ENCODE assay signal across 8 mouse cellular contexts in the genomic region with DNA sequence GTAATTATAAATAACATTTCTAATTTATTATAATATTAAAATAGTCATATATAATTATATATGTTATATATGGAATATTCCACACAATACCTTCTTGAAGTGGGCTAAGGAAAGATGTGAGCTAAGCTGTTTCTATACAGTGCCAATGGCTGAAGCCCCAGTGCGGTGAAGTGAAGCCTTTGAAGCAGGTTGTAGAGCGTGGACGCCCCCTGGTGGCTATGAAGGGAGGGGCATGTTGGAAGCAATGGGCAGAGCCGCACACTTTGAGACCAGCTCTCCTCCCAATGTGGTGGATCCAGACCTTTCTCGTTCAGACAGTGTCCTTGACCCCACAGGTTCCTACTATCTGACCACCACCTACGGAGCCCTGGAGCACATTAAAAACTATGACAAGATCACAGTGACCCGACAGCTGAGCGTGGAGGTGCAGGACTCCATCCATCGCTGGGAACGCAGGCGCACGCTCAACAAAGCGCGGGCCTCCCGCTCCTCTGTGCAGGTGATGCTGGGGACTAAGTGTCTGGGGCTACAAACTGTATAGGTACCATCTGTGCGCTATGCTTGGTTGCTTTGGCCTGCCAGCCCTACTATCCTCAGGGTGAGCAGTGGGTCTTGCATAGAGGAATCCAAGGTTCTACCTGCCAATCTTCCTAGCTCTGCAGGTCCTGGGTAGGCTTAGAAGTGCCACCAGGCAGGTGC. TPM values are rescaled to one million over a fixed set of nuclear protein-coding genes. Genes with fewer than 3 reads are reported as not detected.
A peak's percentile ranks its signal among the peaks of the same experiment; 100 is the strongest.
DNase-seq lines count a peak whose midpoint lies in the region; ATAC-seq and TF ChIP-seq lines count a peak whose summit lies in the region.

No protein-coding gene starts in this region.

- no peak overlapping the region for H3K4me2 ChIP-seq in intestine, embryonic 15.5 days (replicated peaks)

- TF ChIP-seq CTCF in cortical plate, adult 2 months (IDR thresholded peaks at IDR 0.05; ENCODE audit: extremely low read depth, insufficient read depth, low read length) = peak; percentile 97

- TF ChIP-seq POLR2A in cortical plate, adult 2 months (IDR thresholded peaks at IDR 0.05; ENCODE audit: extremely low read depth, insufficient read depth, low read length) = no peak

- intact Hi-C loops in left cerebral cortex, postnatal 14 days (cut with DNase I) = loop anchor here (5.0 to 10.0 kb wide), 3 partner anchors 133 to 405 kb away; no protein-coding TSS in a partner anchor

- ATAC-seq in intestine, embryonic 15.5 days = peak; percentile 71

- H3K27ac ChIP-seq in cortical plate, adult 2 months (ENCODE audit: insufficient read depth, low read length) = no peak overlapping the region
- no peak overlapping the region for H3K27ac ChIP-seq in intestine, embryonic 15.5 days
- no peak overlapping the region for H3K27ac ChIP-seq in midbrain, embryonic 10.5 days (replicated peaks)

- H3K36me3 ChIP-seq in intestine, embryonic 15.5 days = no peaks in the 10 kb centered on the region; the same call in 1 of the 2 replicates
- no peaks in the 10 kb centered on the region for H3K36me3 ChIP-seq in midbrain, embryonic 10.5 days

- H3K9me3 ChIP-seq in intestine, embryonic 15.5 days = no peaks in the 10 kb centered on the region
- no peaks in the 10 kb centered on the region for H3K9me3 ChIP-seq in midbrain, embryonic 10.5 days (replicated peaks)

- no peaks in the 10 kb centered on the region for H3K4me1 ChIP-seq in cortical plate, adult 2 months (ENCODE audit: control insufficient read depth, insufficient read depth, low read length)
- H3K4me1 ChIP-seq in intestine, embryonic 15.5 days (replicated peaks) = no peaks in the 10 kb centered on the region
- no peaks in the 10 kb centered on the region for H3K4me1 ChIP-seq in midbrain, embryonic 10.5 days

- peak; percentile 77 to 93 for DNase-seq in adrenal gland, adult (ENCODE audit: inconsistent age in 2 of 2, low spot score in 1 of 2)
- DNase-seq in gastrocnemius, postnatal 10 days = peak; percentile 85
- DNase-seq in left cerebral cortex, postnatal 14 days (ENCODE audit: low spot score in 2 of 2) = peak; percentile 92 to 93
- DNase-seq in midbrain, embryonic 10.5 days (ENCODE audit: low spot score) = peak; percentile 80
- peak; percentile 72 to 81 for DNase-seq in right cerebral cortex, postnatal 36 days (ENCODE audit: low spot score in 2 of 2)
- DNase-seq in urinary bladder, postnatal 36 days (ENCODE audit: low spot score in 2 of 2) = peak; percentile 73 to 80

- H3K27me3 ChIP-seq in intestine, embryonic 15.5 days (replicated peaks) = no peaks in the 10 kb centered on the region
- peaks cover 46% of the 10 kb centered on the region for H3K27me3 ChIP-seq in midbrain, embryonic 10.5 days (ENCODE audit: low read depth, poor library complexity, severe bottlenecking)

- no peak overlapping the region for H3K4me3 ChIP-seq in cortical plate, adult 2 months (ENCODE audit: insufficient read depth, low read length)
- no peak overlapping the region for H3K4me3 ChIP-seq in intestine, embryonic 15.5 days (replicated peaks)
- no peak overlapping the region for H3K4me3 ChIP-seq in midbrain, embryonic 10.5 days

- no peak overlapping the region for H3K9ac ChIP-seq in intestine, embryonic 15.5 days

- 58% methylated on average over 16 of the region's 16 CpGs for WGBS in intestine, embryonic 15.5 days
- 54% methylated on average over 16 of the region's 16 CpGs for WGBS in midbrain, embryonic 10.5 days

RNA-seq across cellular contexts. Expression of a gene that starts 52.2 kb away (rescaled TPM):
- polyA plus RNA-seq in cortical plate, adult 2 months (2012; rRNA removed) = 121 and 132 TPM in 2 replicates
- total RNA-seq in gastrocnemius, postnatal 10 days (2021) = 100 to 1,000 TPM in 1 of 2 experiments, 10 to 100 TPM in 1; 90.0 to 100 TPM
- polyA plus RNA-seq in intestine, embryonic 15.5 days (2015; fragmentation: Nextera tagmentation; extraction: Ambion mirVana) = 81.0 and 84.1 TPM in 2 replicates
- 100 to 1,000 TPM; 117 to 127 TPM for total RNA-seq in left cerebral cortex, postnatal 14 days (2021)
- polyA plus RNA-seq in midbrain, embryonic 10.5 days (2016; fragmentation: Nextera tagmentation; extraction: Ambion mirVana) = 46.5 and 50.8 TPM in 2 replicates
